Mouse (Mus musculus) layer of hippocampus, postnatal 10 days (tissue): ENCODE measurements at regions not wholly inside any gene's neighbourhood (a gene's known extent, or its start where the extent isn't known, plus 50 kb on each side); places are given as distances from the start of the nearest gene placed in this dataset.

Experiments used
- DNase-seq, 2 experiments: peaks; one replicate each; pipeline ENCODE4 v3.0.0; 2021; ENCODE audit warnings: low spot score in 2 of 2

DNA sequence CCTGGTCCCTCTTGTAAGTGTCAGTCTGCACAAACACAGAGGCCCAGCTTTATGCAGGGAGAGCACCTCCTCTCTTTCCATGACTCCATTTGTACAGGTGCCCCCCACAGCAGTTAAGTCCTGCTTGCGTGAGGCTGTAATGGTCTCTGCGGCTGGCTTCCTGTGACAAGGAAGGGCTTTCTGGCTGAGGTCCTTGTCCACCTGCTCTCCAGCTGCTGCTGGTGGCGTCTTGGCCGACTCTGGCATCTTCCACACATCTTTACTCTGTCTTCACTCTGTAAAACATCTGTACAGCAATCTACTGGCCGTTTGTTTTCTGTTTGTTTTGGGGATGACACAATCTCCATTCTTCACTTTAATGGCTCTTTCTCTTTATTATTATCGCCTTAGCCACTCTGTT lies 60.8 kb downstream of the Rpusd4 start:
- DNase-seq = no peak

DNA sequence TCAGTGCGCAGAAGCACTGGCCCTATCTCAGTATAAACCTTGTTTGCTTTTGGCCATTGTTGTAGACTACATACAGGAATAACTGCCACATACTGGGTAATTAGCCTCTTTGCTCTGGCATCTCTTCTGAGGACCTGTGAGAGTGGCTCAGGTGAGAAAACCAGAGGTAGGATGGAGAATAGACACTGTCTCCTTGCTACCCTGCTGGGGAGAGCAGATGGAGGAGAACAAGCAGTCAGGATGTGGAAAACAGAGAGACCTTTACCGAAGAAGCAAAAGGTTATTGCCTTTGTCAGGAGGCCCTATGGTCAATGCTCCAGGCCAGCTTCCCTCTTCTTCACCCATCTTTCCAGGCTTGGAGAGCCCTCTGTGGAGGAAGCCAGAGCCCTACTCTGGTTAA lies 62.7 kb downstream of the Rpusd4 start:
- DNase-seq = no peak

DNA sequence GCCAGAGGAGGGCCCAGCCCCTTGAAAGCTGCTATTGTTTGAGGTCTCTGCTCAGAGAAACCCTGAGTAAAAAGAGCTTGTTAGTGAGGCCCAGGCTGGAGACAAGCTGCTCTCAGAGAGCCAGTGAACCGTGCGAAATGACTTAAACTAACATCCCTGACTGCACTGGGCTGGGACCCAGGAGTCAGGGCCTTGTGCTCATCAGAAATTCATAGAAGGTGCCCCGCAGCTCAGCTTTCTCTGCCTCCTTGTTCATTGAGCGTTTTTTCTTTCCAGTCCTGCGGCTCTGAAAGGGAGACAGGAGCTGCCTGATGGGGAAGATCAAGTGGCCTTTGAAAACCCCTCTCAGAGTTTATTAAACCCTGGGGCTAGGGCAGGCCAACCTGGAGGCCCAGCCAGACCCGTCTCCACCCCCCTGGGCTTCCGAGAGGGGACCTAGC lies 63.6 kb downstream of the Rpusd4 start:
- peak; percentile 37 to 61 for DNase-seq

DNA sequence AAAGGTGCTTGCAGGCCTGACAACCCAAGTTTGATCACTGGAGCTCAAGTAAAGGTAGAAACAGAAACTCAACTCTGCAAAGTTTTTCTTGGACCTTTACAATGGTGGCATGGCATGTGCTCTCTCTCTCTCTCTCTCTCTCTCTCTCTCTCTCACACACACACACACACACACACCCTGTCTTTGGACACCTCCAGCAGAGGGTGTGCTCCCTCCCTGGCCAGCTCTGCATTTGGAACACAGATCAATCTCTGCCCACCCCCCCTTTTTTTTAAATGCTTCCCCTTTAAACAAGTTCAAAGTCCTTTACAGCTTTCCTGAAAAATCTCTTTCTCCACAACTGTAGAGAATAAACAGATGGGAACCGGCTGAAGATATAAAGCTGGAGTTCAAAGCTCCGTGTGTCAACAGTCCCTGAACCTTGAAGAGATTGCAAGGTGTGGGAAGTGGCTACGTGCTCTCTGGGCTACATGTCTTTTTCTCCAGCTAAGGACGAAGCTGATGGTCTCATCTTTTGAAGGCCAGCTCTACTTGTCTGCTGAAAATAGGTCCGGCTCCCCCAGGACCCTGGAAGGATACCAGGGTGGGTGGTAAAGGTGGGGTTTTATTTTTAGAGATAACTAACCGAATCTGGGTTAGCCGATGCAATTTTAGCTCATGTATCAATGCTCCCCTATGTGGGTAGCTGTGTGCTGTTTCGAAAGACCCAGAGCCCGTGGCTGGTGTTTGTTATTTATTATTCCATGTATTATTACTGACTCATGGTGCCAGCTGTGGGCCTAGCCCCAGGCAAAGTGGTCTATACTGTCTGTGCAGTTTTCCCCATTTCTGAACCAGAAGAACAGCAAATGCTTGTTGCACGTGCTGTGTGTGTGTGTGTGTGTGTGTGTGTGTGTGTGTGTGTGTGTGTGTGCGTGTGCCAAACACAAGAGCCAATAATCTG lies 65.3 kb downstream of the Rpusd4 start:
- DNase-seq = no peak

DNA sequence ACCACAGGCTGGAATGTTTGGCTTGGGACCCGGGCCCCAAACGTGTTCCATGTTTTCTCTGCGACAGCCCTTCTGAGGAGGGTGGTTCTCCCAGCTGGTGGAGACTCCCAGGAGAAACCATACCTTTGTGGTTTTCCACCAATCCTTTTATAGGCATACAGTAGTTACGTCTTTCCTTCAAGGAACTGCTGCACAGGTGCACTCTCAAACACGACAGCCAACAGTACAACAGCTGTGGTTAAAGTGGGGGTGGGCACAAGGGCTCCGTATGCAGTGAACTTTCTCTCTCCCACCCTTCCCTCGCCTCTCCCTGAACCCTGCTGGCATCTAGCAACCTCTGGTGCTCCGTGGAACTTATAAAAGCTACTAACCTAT lies 66.0 kb downstream of the Rpusd4 start:
- DNase-seq = no peak

DNA sequence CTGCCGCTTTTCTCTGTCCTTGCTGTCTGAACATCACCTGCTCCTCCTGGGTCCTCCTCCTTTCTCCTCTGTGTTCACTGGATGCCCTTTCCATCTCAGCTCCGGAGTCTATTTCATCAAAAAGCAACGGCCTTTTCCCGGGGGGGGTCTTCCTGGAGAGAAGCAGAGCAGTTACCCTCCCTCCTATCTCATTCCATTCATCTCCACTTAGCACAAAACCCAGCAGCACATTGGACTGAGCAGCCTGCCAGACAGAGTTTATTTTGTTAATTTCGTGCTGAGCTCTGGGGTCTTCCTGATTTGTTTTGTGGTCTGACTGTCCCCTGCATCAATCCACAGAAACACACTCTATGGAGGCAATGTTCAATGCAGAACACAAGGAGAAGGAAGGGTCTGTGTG lies 66.9 kb downstream of the Rpusd4 start:
- DNase-seq = no peak

DNA sequence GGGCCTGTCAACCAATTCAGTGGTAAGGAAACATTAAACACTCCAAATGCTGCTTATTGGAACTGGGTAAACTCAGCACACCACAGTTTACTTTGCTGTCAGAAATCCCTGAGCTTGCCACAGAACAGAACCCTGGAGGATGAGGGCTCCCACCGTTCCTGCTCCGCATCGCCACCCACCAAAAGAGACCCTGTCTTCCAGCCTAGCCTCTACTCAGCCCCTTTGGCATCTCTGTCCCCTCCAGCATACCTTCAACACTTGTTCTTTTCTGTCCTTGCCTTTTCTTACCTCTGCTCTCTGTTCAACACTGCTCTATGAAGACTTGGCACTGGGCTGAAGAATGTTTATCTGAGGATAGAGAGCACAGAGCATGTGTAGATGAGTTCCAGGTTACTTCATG lies 67.5 kb downstream of the Rpusd4 start:
- no peak for DNase-seq

DNA sequence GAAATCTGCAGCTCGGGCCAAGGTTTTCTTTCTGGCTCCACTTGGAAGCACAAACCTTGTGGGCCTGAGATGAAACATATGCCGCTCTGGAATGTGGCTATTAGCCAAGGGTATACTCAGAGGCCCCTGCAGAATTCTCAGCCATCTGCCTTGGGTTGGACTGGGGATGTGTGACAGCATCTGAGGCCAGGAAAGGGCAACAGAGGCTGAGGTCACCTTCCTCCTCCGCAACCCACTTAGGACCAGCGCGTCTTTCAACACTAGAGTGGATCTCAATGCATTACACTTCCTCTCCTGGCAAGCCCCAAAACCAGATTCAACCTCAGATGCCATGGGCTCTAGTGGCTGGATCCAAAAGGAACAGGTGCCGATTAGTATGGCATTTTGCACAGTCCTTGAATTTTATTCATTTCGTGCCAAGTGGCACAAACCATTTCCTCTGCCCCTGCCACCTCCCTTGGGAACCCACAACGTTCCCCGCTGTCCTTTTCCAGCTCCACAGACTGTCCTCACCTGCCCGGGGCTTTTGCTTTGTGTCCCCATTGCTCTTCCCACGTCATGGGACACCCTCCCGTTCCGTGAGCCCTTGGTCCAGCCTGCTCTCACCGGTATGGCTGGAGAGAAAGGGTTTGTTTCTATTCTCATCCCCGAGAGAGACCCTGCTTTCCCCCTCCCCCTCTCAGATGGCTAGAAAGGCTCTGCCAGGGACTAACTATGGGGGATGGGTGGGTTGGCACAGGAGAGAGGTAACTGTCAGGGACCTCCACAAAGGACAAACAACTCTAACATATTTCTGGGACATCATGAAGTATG lies 68.4 kb downstream of the Rpusd4 start:
- no peak for DNase-seq

DNA sequence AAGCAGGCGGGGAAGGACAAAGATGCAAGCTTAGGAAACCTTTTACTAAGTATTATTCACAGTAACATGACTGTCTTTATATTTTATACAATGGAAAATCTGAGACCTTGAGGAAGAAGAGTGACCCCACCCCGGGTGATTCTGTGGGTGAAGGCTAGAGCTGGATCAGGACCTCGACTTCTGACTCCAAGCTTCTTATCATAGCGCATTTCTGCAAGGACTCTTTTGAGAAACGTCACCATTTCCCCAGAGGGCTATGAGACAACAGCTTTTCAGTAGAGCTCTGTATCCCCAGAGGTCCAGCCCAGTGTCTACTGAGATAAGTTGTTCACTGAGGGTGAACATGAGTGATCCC lies 69.0 kb downstream of the Rpusd4 start:
- no peak for DNase-seq

DNA sequence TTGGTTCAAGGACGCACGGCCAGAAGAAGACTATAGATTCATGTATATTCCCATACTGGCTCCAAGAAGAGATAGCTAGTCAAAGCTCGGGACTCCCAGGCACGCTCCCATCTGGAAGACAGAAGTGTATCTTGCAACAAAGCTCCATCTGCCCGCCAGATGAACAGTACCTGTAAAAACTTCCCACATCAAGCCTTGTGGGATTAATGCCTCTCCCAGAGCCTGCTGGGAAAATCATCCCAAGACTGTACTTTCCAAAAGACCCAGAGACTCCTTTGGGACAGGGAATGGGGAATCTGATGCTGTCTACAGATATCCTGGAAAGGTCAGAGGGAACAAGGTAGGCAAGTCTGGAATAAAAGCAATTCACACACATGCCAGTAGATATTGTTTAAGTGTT lies 71.2 kb downstream of the Rpusd4 start:
- no peak for DNase-seq

DNA sequence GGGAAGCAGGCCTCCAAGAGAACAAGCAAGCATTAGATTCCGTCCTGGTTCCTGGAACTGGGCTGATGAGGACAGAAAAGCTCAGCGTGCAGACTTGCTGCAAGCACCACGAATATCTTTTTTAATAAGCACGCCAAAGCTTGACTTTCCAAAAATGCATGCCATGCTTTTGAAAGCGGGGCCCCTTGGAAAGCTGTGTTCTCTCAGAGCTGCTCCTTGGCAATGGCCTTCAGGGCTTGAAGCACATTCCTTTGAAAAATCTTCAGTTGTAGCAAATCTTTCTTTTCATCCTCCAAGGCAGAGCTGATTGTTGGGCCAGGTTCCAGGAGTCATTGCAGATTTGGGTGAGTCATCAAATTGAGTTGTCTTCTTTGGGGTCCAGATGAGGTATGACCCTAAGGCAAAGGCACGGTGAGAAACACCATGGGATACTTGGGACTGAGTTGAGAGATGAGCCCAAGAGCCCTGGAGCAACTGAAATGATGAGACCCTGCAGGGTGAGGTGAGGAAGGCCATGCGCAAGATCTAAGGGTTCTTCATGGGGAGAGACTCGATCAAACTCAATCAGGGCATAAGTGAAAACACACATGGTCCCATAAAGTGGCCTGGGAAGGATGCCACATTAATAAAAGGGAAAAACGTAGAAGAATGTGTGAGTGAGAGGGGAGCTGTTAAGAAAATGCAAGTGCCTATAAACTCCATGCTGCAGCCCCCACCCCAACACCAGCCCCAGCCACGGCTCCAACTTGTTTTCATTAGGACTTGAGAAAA lies 72.0 kb downstream of the Rpusd4 start:
- no peak for DNase-seq

DNA sequence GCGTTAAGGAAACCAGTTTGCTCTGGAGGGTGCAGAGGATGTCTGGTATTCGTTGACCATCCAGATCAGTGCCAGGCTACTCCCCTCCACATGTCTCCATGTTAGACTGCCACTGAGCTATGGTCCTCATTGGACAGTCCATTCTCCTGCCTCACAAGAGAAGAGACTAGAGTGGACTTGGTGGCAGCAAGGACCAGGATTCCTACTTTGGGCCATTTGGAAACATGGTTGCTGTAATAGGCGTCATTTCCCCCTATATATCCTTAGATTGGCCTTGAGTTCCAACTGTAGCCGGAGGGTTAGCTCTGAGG lies 72.6 kb downstream of the Rpusd4 start:
- no peak for DNase-seq

DNA sequence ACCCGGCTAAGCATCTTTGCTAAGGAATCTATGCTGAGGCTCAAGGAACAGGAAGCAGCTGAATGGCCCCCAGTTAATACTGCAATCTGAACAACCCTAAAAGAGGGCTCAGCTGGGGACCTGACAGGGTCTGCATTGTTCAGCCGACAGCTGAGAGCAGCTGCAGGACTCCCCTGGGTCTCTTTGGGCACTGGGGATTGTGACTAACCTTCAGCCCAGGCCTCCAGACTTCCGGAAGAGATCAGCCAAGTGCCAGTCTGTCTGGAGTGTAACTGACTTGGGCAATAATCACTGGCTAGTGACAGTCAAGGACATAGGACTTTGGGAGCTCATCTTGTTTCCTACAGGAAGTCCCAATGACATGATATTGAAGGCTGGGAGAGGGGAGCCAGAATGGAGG lies 73.1 kb downstream of the Rpusd4 start:
- DNase-seq = no peak

DNA sequence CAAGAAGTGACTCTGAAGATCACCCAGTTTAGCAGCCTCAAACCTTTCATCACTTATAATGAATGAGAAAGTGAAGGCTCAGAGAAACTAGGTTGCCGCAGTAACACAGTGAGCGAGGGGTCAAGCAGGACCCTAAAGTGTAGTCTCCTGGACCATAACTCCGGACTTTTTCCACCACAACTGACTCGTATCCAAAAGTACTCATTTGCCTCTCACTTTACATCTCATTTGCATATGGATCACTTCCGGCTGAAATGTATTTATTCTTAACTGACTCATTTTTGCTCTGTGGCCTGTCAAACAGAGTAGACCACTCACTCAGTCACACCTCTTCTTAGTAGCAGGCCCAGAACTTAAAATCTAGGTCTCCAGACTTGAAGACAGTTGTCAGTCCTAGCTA lies 73.7 kb downstream of the Rpusd4 start:
- DNase-seq = no peak

DNA sequence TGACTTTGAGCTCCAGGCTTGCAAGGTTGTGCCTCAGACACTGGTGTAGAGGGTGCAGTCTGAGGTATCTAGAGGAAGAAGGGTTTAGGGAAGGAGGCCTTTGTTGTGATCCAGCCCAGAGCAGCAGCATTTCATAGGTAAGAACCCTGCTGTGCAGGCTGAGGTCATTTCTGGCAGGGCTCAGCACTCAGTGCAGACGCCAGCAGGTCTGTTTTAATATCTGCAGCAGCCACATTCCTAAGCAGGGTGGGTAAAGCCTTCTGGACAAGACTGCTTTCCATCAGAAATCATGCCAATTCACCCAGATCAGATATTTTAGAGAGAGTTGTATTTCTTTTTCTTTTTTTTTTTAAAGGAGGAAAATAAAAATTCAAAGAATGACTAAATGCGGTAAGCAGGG lies 74.8 kb downstream of the Rpusd4 start:
- no peak for DNase-seq

DNA sequence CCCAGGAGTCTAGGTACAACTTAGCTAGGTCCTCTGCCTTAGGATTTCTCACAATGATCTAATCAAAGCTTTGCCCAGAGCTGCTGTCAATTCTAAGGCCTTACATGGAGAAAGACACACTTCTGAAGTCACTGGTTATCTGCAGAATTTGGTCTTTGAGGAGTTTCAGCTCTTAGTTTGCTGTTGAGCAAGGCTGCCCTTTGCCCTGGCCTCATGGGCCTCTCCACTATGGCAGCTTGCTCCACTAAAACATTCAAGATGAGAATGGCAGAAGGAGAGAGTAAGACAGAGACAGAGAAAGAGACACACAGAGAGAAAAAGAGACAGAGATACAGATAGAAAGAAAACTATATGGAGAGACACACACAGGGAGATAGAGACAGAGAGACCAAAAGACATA lies 75.7 kb downstream of the Rpusd4 start:
- no peak for DNase-seq

DNA sequence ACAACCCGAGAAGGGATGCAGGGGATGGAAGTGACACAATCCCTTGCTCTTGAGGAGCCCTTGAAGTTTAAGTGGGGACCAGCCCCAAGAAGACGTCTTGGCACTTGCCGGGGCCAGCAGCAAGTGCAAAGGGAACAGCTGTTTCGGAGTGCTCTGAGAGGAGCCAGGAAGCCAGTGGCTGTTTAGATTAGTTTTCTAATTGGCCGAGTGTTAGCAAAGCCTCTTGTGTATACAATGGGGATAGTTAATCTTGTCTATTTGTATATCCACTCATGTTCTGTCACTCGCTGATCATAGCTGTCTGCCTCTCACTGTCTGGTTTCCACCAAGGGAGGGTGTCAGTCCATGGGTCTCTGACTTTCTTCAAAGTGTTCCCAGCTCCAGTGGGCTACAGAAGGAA lies 76.6 kb upstream of the Cdon start:
- DNase-seq = no peak

DNA sequence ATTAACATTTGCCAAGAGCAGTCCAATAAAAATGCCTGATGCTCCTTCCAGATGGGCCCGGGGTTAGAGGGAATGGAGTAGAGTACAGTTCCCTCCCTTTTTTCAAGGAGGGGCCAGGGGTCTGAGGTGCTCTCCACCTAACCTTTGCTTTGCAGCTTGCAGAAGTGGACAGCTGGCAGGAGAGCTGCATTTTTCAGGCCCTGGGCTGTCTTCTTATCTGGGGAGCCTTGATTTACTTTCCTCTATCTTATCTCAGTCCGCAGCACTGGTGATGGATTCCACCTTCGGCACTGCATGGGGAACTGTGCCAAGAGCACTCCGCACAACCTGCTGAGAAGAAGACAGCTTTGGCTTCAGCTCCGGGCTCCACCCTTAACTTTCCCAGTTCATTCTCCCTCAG lies 74.5 kb upstream of the Cdon start:
- no peak for DNase-seq

DNA sequence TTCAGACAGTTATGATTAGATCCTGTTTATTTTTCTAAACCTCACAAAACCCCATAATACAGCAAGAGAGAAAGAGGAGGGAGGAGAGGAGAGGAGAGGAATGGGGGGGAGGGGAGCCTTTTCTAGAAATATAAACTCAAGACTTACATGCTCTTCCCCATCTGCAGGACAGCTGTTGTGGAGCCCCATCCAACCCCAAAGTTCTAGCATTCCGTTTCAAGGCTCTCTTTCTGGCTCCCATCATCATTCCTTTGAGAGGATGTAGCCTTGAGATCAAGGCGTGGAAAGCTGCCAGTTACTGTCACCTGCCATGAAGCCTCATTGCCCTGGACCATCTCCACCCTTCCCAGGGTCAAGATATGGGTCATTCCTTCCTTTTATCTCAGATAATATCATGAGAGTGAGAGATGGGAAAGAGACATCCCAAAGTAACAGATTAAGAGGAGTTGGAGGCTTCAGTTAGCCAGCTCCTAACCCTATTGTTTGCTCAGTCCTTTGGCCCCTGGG lies 70.8 kb upstream of the Cdon start:
- no peak for DNase-seq

DNA sequence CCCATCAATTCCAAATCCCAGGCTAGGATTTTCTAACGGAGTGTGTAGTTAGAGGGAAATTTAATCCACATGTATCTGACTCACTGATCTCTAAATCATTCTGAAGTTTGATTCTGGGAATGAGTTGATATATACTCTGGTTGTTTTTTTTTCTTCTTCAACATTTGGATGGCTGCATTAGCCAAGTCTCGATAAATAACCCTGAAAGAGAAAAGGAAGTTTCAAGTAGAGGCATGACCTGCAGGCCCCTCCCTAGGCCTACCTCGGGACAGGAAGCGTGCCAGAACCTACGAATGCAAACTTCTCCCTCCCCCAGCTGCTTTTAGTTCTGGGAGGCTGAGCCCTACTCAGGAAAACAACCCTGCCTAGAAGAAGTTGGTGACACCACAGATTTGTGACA lies 69.4 kb upstream of the Cdon start:
- no peak for DNase-seq

DNA sequence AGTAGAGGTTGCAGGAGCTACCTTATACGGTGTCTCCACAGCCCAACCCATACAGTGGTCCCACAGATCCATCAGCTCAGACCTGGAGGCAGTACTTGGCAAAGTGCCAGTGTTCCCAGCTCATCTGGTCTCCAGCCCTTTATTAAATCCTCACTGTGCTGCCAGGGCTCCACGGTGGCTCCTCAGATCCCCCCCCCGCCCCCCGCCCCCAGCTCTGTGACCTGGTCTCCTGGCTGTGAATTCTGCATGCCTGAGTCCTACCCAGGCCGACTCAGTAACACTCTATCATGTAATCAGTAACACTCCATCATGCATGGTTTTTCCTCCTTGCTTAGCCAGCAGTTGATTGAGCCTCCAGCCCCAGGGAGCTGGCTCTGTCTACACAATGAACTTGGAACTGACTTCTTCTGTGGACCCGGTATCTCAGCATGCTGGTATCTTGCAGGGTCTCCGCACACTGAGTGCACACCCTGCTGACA lies 66.2 kb upstream of the Cdon start:
- DNase-seq = no peak

DNA sequence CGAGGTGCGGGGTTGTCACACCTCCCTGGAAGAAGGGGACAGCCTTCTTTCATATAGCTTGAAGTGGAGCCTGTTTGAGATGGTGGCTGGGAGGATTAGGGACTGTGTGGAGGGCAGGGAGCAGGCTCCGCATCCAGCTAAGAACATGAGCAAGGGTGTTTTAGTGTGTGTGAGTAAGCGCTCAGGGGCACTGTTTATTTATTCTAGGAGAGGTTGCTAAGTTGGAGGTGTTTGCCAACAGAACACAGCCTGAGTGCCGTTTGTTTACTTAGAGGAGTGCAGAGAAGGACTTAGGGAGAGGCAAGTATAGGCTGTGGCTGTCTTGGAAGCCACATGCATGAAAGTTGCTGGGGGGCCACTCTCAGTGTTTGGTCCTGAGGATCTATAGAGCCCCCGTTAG lies 61.2 kb upstream of the Cdon start:
- DNase-seq = no peak
